Mouse (Mus musculus) stomach, embryonic 16.5 days (tissue): ENCODE data around the gene Pot1b. TPM values are rescaled to one million over a fixed set of nuclear protein-coding genes. Genes with fewer than 3 reads are reported as not detected.

ENCODE experiments used
- ATAC-seq: fragments of 200-750 bp; cut with Nextera tagmentation; 2 replicates; pipeline ENCODE4 v1.8.0; 2017; ENCODE audit warnings: moderate number of reproducible peaks, moderate TSS enrichment; ENCODE audit not compliant: insufficient read depth, low FRiP score
- H3K27ac ChIP-seq: fragments of 300-500 bp; sonication (generic); 2 replicates; pipeline ENCODE4 v1.5.1; 2014; ENCODE audit warnings: low read length
- H3K27me3 ChIP-seq: fragments of 300-500 bp; sonication (generic); 2 replicates; pipeline ENCODE4 v1.6.1; 2014; ENCODE audit warnings: low read length, control low read depth, mixed read lengths; ENCODE audit not compliant: control insufficient read depth, insufficient read depth
- H3K36me3 ChIP-seq: fragments of 300-500 bp; sonication (generic); 2 replicates; pipeline ENCODE4 v1.6.1; 2014; ENCODE audit warnings: low read length; ENCODE audit not compliant: control insufficient read depth, insufficient read depth
- H3K4me1 ChIP-seq: fragments of 300-500 bp; sonication (generic); 2 replicates; pipeline ENCODE4 v1.6.1; 2014; ENCODE audit warnings: low read length, control low read depth, mixed read lengths; ENCODE audit not compliant: control insufficient read depth, insufficient read depth
- H3K4me2 ChIP-seq: fragments of 300-500 bp; sonication (generic); 2 replicates; pipeline ENCODE4 v1.6.1; 2014; ENCODE audit warnings: low read depth, low read length, mixed read lengths
- H3K4me3 ChIP-seq: fragments of 300-500 bp; sonication (generic); replicated peaks from 2 replicates; pipeline ENCODE4 v1.5.1; 2014; ENCODE audit warnings: mild to moderate bottlenecking, low read length
- H3K9ac ChIP-seq: fragments of 300-500 bp; sonication (generic); 2 replicates; pipeline ENCODE4 v1.6.1; 2014; ENCODE audit warnings: low read length
- H3K9me3 ChIP-seq: fragments of 300-500 bp; sonication (generic); replicated peaks from 2 replicates; pipeline ENCODE4 v1.6.1; 2016; ENCODE audit warnings: low read length, control low read depth; ENCODE audit not compliant: control insufficient read depth
- WGBS: fragments of 180-500 bp; shearing (Covaris S2); extraction: QIAGEN DNeasy Blood & Tissue Kit; methylation state at CpG from one replicate; pipeline ENCODE4 v1.1.7; 2014; 5-methylcytosine and 5-hydroxymethylcytosine counted together
- polyA plus RNA-seq: library from polyadenylated mRNA; unstranded; fragments of >200 nt; fragmentation: Nextera tagmentation; extraction: Ambion mirVana; gene quantifications from 2 replicates; pipeline ENCODE4 v1.2.1, GENCODE M21; 2015

The Pot1b gene
- 7.4 TPM in 2 replicates for polyA plus RNA-seq

- no peaks in the 10 kb centered on the region for H3K27me3 ChIP-seq
- H3K9me3 ChIP-seq, result no peaks in the 10 kb centered on the region
- WGBS, result under 1% methylated on average over 37 of the region's 37 CpGs
- peak within 1 kb of the TSS; percentile 74 for H3K4me2 ChIP-seq
- H3K4me3 ChIP-seq, result peak within 1 kb of the TSS; percentile 91
- H3K27ac ChIP-seq, result peak within 1 kb of the TSS; percentile 33; the same call in 1 of the 2 replicates
- peak within 1 kb of the TSS; percentile 75 for H3K9ac ChIP-seq
- H3K4me1 ChIP-seq, result no peaks in the 10 kb centered on the region
- no peaks in the 10 kb centered on the region for H3K36me3 ChIP-seq
- peak; percentile 98 for ATAC-seq
These were observed at the start of gene Pot1b for GRCm38 (mm10) chr17:55711984-55712811. Gene Pot1b (minus strand): TSS chr17:55712628.

GRCm38 (mm10) chr17:55751170-55751569 lies 38.7 kb upstream of the Pot1b start:
- no peak for ATAC-seq

GRCm38 (mm10) chr17:55749786-55750185 lies 37.4 kb upstream of the Pot1b start, which contains the start of gene Adgre4:
Gene Adgre4 (plus strand): TSS chr17:55749984.
- H3K36me3 ChIP-seq, result no peaks in the 10 kb centered on the region
- no peak within 1 kb of the TSS for H3K4me3 ChIP-seq
- no peak within 1 kb of the TSS for H3K4me2 ChIP-seq
- no peak within 1 kb of the TSS for H3K9ac ChIP-seq
- H3K27ac ChIP-seq, result no peak within 1 kb of the TSS
- no peaks in the 10 kb centered on the region for H3K27me3 ChIP-seq
- H3K9me3 ChIP-seq, result no peaks in the 10 kb centered on the region
- 58% methylated on average over 2 of the region's 2 CpGs for WGBS
- H3K4me1 ChIP-seq, result no peaks in the 10 kb centered on the region
- no peak for ATAC-seq

More at GRCm38 (mm10) chr17:55751170-55751569, 38.7 kb upstream of the Pot1b start:
- Histone ChIP-seq H3K4me3 (no peak overlapping the region), H3K9me3 (no peaks in the 10 kb centered on the region), H3K4me2 (no peak overlapping the region), H3K27me3 (no peaks in the 10 kb centered on the region), H3K36me3 (no peaks in the 10 kb centered on the region), H3K9ac (no peak overlapping the region), H3K27ac (no peak overlapping the region), H3K4me1 (no peaks in the 10 kb centered on the region)
- 71% methylated on average over 2 of the region's 2 CpGs for WGBS

GRCm38 (mm10) chr17:55736675-55737074 lies 24.2 kb upstream of the Pot1b start:
- H3K9me3 ChIP-seq, result no peaks in the 10 kb centered on the region
- no peaks in the 10 kb centered on the region for H3K27me3 ChIP-seq
- no peaks in the 10 kb centered on the region for H3K36me3 ChIP-seq
- H3K4me3 ChIP-seq, result no peak overlapping the region
- no peak overlapping the region for H3K27ac ChIP-seq
- no peaks in the 10 kb centered on the region for H3K4me1 ChIP-seq
- H3K9ac ChIP-seq, result no peak overlapping the region
- ATAC-seq, result no peak
- 63% methylated on average over 1 of the region's 1 CpGs for WGBS
- H3K4me2 ChIP-seq, result no peak overlapping the region

- H3K4me1 ChIP-seq, result no peaks in the 10 kb centered on the region
- no peaks in the 10 kb centered on the region for H3K36me3 ChIP-seq
- H3K27ac ChIP-seq, result no peak overlapping the region
- no peaks in the 10 kb centered on the region for H3K27me3 ChIP-seq
- no peak overlapping the region for H3K4me2 ChIP-seq
- H3K9me3 ChIP-seq, result no peaks in the 10 kb centered on the region
- WGBS, result 63% methylated on average over 2 of the region's 2 CpGs
- no peak overlapping the region for H3K9ac ChIP-seq
- H3K4me3 ChIP-seq, result no peak overlapping the region
- no peak for ATAC-seq
These were observed 13.8 kb upstream of the Pot1b start for GRCm38 (mm10) chr17:55726193-55726592.

- Histone ChIP-seq H3K4me3 (no peak overlapping the region), H3K27me3 (no peaks in the 10 kb centered on the region), H3K27ac (no peak overlapping the region), H3K36me3 (no peaks in the 10 kb centered on the region), H3K9ac (no peak overlapping the region), H3K4me2 (no peak overlapping the region), H3K4me1 (no peaks in the 10 kb centered on the region), H3K9me3 (no peaks in the 10 kb centered on the region)
- WGBS, result 67% methylated on average over 2 of the region's 2 CpGs
- ATAC-seq, result no peak
These were observed 9.8 kb upstream of the Pot1b start for GRCm38 (mm10) chr17:55722250-55722649.

- WGBS, result 66% methylated on average over 1 of the region's 1 CpGs
- no peak overlapping the region for H3K9ac ChIP-seq
These were observed 8.8 kb upstream of the Pot1b start for GRCm38 (mm10) chr17:55721270-55721669.

GRCm38 (mm10) chr17:55702865-55703264 lies 9.6 kb downstream of the Pot1b start:
- no peaks in the 10 kb centered on the region for H3K36me3 ChIP-seq
- no peak overlapping the region for H3K4me3 ChIP-seq
- no peak for ATAC-seq
- H3K9ac ChIP-seq, result no peak overlapping the region
- WGBS, result 62% methylated on average over 5 of the region's 5 CpGs
- no peaks in the 10 kb centered on the region for H3K27me3 ChIP-seq
- no peaks in the 10 kb centered on the region for H3K9me3 ChIP-seq
- no peak overlapping the region for H3K4me2 ChIP-seq
- no peaks in the 10 kb centered on the region for H3K4me1 ChIP-seq
- H3K27ac ChIP-seq, result no peak overlapping the region

More at GRCm38 (mm10) chr17:55721270-55721669, 8.8 kb upstream of the Pot1b start:
- Histone ChIP-seq H3K27me3 (no peaks in the 10 kb centered on the region), H3K36me3 (no peaks in the 10 kb centered on the region), H3K4me3 (no peak overlapping the region), H3K27ac (no peak overlapping the region), H3K9me3 (no peaks in the 10 kb centered on the region), H3K4me2 (no peak overlapping the region), H3K4me1 (no peaks in the 10 kb centered on the region)
- ATAC-seq, result no peak

- H3K9ac ChIP-seq, result no peak overlapping the region
- ATAC-seq, result no peak
- no peak overlapping the region for H3K4me3 ChIP-seq
- 64% methylated on average over 3 of the region's 3 CpGs for WGBS
- no peaks in the 10 kb centered on the region for H3K36me3 ChIP-seq
- no peak overlapping the region for H3K27ac ChIP-seq
- no peaks in the 10 kb centered on the region for H3K4me1 ChIP-seq
- H3K9me3 ChIP-seq, result no peaks in the 10 kb centered on the region
- no peak overlapping the region for H3K4me2 ChIP-seq
- H3K27me3 ChIP-seq, result no peaks in the 10 kb centered on the region
These were observed 10.1 kb downstream of the Pot1b start for GRCm38 (mm10) chr17:55702161-55702820.
